Mouse (Mus musculus) embryonic fibroblast, embryonic 13.5 days (primary cell): ENCODE measurements around the gene Marveld1. TPM values are rescaled to one million over a fixed set of nuclear protein-coding genes. Genes with fewer than 3 reads are reported as not detected.
A peak's percentile ranks its signal among the peaks of the same experiment; 100 is the strongest.

Source experiments
- H3K27ac ChIP-seq: 2 replicates; pipeline ENCODE4 v1.5.1; 2012; ENCODE audit warnings: low read length, control low read depth, inconsistent platforms; ENCODE audit not compliant: insufficient read depth
- H3K4me1 ChIP-seq: 2 replicates; pipeline ENCODE4 v1.6.1; 2011; ENCODE audit warnings: low read length; ENCODE audit not compliant: control insufficient read depth, insufficient read depth
- H3K4me3 ChIP-seq: 2 replicates; pipeline ENCODE4 v1.5.1; 2011; ENCODE audit warnings: mild to moderate bottlenecking, control low read depth, low read length; ENCODE audit not compliant: insufficient read depth
- CTCF ChIP-seq: IDR thresholded peaks from 2 replicates; pipeline ENCODE4 v1.5.1; 2011; ENCODE audit warnings: mild to moderate bottlenecking, control low read depth, low read length, moderate library complexity, borderline replicate concordance; ENCODE audit not compliant: insufficient read depth
- POLR2A ChIP-seq: IDR thresholded peaks from 2 replicates; pipeline ENCODE4 v1.6.1; 2011; ENCODE audit warnings: low read depth, mild to moderate bottlenecking, control low read depth, low read length, moderate library complexity
- polyA plus RNA-seq: library from polyadenylated mRNA; stranded (reverse); fragments of >200 nt; gene quantifications from 2 replicates; pipeline ENCODE4 v1.2.4, GENCODE M21; 2011; ENCODE audit warnings: low read depth; ENCODE audit not compliant: missing spikeins, insufficient read length

The Marveld1 gene
- polyA plus RNA-seq, 1 experiment: 68.2 TPM

- TF ChIP-seq CTCF (no peak), POLR2A (no peak)
- Histone ChIP-seq H3K4me3 (no peak overlapping the region), H3K4me1 (0 out of 2 replicates have a peak, but pooled peaks cover 5% of the 10 kb centered on the region), H3K27ac (no peak overlapping the region)
Measured at GRCm38 (mm10) chr19:42167489-42167888, 20.3 kb downstream of the Marveld1 start.

GRCm38 (mm10) chr19:42169322-42169975, 22.2 kb downstream of the Marveld1 start:
- H3K27ac ChIP-seq: no peak overlapping the region
- TF ChIP-seq CTCF (no peak), POLR2A (no peak)
- H3K4me3 ChIP-seq: no peak overlapping the region
- 0 out of 2 replicates have a peak, but pooled peaks cover 5% of the 10 kb centered on the region for H3K4me1 ChIP-seq

- TF ChIP-seq POLR2A (peak; percentile 86), CTCF (no peak)
- Histone ChIP-seq H3K27ac (no peak overlapping the region), H3K4me1 (0 out of 2 replicates have a peak, but pooled peaks cover 5% of the 10 kb centered on the region)
Measured at GRCm38 (mm10) chr19:42170025-42170969, 23.1 kb downstream of the Marveld1 start.

GRCm38 (mm10) chr19:42176841-42177240, 29.6 kb downstream of the Marveld1 start:
- Histone ChIP-seq H3K27ac (no peak overlapping the region), H3K4me1 (no peaks in the 10 kb centered on the region), H3K4me3 (no peak overlapping the region)
- TF ChIP-seq POLR2A (no peak), CTCF (no peak)

More at GRCm38 (mm10) chr19:42170025-42170969, 23.1 kb downstream of the Marveld1 start:
- H3K4me3 ChIP-seq: peak overlapping the region; percentile 66

GRCm38 (mm10) chr19:42177461-42177860, 30.3 kb downstream of the Marveld1 start:
- no peak for TF ChIP-seq POLR2A
- Histone ChIP-seq H3K4me3 (no peak overlapping the region), H3K27ac (no peak overlapping the region), H3K4me1 (no peaks in the 10 kb centered on the region)

- H3K4me3 ChIP-seq: no peak overlapping the region
- TF ChIP-seq POLR2A (no peak), CTCF (no peak)
- no peak overlapping the region for H3K27ac ChIP-seq
- no peaks in the 10 kb centered on the region for H3K4me1 ChIP-seq
Measured at GRCm38 (mm10) chr19:42179356-42179755, 32.2 kb downstream of the Marveld1 start.

GRCm38 (mm10) chr19:42182673-42183072, 35.5 kb downstream of the Marveld1 start:
- Histone ChIP-seq H3K4me3 (no peak overlapping the region), H3K27ac (no peak overlapping the region), H3K4me1 (no peaks in the 10 kb centered on the region)
- TF ChIP-seq CTCF (peak; percentile 41; the same call in 1 of the 2 replicates), POLR2A (no peak)

GRCm38 (mm10) chr19:42189735-42190134, 42.5 kb downstream of the Marveld1 start:
- H3K4me3 ChIP-seq: no peak overlapping the region
- H3K4me1 ChIP-seq: no peaks in the 10 kb centered on the region
- no peak for TF ChIP-seq CTCF
- no peak for TF ChIP-seq POLR2A
- H3K27ac ChIP-seq: no peak overlapping the region

- Histone ChIP-seq H3K27ac (no peak overlapping the region), H3K4me1 (no peaks in the 10 kb centered on the region)
- no peak for TF ChIP-seq POLR2A
- TF ChIP-seq CTCF: peak; percentile 80; the same call in 1 of the 2 replicates
Measured at GRCm38 (mm10) chr19:42190494-42190893, 43.3 kb downstream of the Marveld1 start.

GRCm38 (mm10) chr19:42193311-42193710, 46.1 kb downstream of the Marveld1 start:
- Histone ChIP-seq H3K27ac (no peak overlapping the region), H3K4me3 (no peak overlapping the region), H3K4me1 (no peaks in the 10 kb centered on the region)
- TF ChIP-seq CTCF: no peak
- TF ChIP-seq POLR2A: no peak

More at GRCm38 (mm10) chr19:42190494-42190893, 43.3 kb downstream of the Marveld1 start:
- H3K4me3 ChIP-seq: no peak overlapping the region
